Mouse (Mus musculus): Measurements from ENCODE around the gene Cdk14. TPM values are rescaled to one million over a fixed set of nuclear protein-coding genes. Genes with fewer than 3 reads are reported as not detected.

The Cdk14 gene
- polyA plus RNA-seq, 1 experiment: 83.4 TPM

- Histone ChIP-seq H3K4me3 (ENCODE audit: insufficient read depth, low read depth, low read length) (no peak overlapping the region), H3K4me1 (ENCODE audit: control insufficient read depth, insufficient read depth, low read length) (no peaks in the 10 kb centered on the region), H3K27ac (ENCODE audit: insufficient read depth, low read depth, low read length) (no peak overlapping the region)
- no peak for TF ChIP-seq CTCF (IDR thresholded peaks at IDR 0.05; ENCODE audit: insufficient read depth, low read depth, low read length)
- no peak for TF ChIP-seq POLR2A (IDR thresholded peaks at IDR 0.05; ENCODE audit: insufficient read depth, low read depth, low read length)
- WGBS: 94% methylated on average over 5 of the region's 5 CpGs
Observed at GRCm38 (mm10) chr5:5359370-5359769, 60.7 kb downstream of the Cdk14 start.

GRCm38 (mm10) chr5:5358019-5358717 lies 61.9 kb downstream of the Cdk14 start:
- H3K4me3 ChIP-seq (ENCODE audit: insufficient read depth, low read depth, low read length): no peak overlapping the region
- 94% methylated on average over 18 of the region's 18 CpGs for WGBS
- H3K27ac ChIP-seq (ENCODE audit: insufficient read depth, low read depth, low read length): no peak overlapping the region
- TF ChIP-seq POLR2A (IDR thresholded peaks at IDR 0.05; ENCODE audit: insufficient read depth, low read depth, low read length): no peak
- no peak for TF ChIP-seq CTCF (IDR thresholded peaks at IDR 0.05; ENCODE audit: insufficient read depth, low read depth, low read length)
- H3K4me1 ChIP-seq (ENCODE audit: control insufficient read depth, insufficient read depth, low read length): no peaks in the 10 kb centered on the region

- 65% methylated on average over 5 of the region's 5 CpGs for WGBS
- no peak overlapping the region for H3K4me3 ChIP-seq (ENCODE audit: insufficient read depth, low read depth, low read length)
- H3K27ac ChIP-seq (ENCODE audit: insufficient read depth, low read depth, low read length): no peak overlapping the region
- H3K4me1 ChIP-seq (ENCODE audit: control insufficient read depth, insufficient read depth, low read length): no peaks in the 10 kb centered on the region
- no peak for TF ChIP-seq CTCF (IDR thresholded peaks at IDR 0.05; ENCODE audit: insufficient read depth, low read depth, low read length)
- TF ChIP-seq POLR2A (IDR thresholded peaks at IDR 0.05; ENCODE audit: insufficient read depth, low read depth, low read length): no peak
Observed at GRCm38 (mm10) chr5:5354684-5355368, 65.3 kb downstream of the Cdk14 start.

- no peak overlapping the region for H3K27ac ChIP-seq (ENCODE audit: insufficient read depth, low read depth, low read length)
- TF ChIP-seq CTCF (IDR thresholded peaks at IDR 0.05; ENCODE audit: insufficient read depth, low read depth, low read length): no peak
- TF ChIP-seq POLR2A (IDR thresholded peaks at IDR 0.05; ENCODE audit: insufficient read depth, low read depth, low read length): no peak
- no peak overlapping the region for H3K4me3 ChIP-seq (ENCODE audit: insufficient read depth, low read depth, low read length)
- WGBS: 64% methylated on average over 1 of the region's 1 CpGs
- no peaks in the 10 kb centered on the region for H3K4me1 ChIP-seq (ENCODE audit: control insufficient read depth, insufficient read depth, low read length)
Observed at GRCm38 (mm10) chr5:5353946-5354345, 66.2 kb downstream of the Cdk14 start.

- TF ChIP-seq POLR2A (IDR thresholded peaks at IDR 0.05; ENCODE audit: insufficient read depth, low read depth, low read length) (no peak), CTCF (IDR thresholded peaks at IDR 0.05; ENCODE audit: insufficient read depth, low read depth, low read length) (no peak)
- Histone ChIP-seq H3K27ac (ENCODE audit: insufficient read depth, low read depth, low read length) (no peak overlapping the region), H3K4me1 (ENCODE audit: control insufficient read depth, insufficient read depth, low read length) (peaks cover 6% of the 10 kb centered on the region), H3K4me3 (ENCODE audit: insufficient read depth, low read depth, low read length) (no peak overlapping the region)
- WGBS: 91% methylated on average over 5 of the region's 5 CpGs
Observed at GRCm38 (mm10) chr5:5344646-5345045, 75.5 kb downstream of the Cdk14 start.

GRCm38 (mm10) chr5:5343741-5344140 lies 76.4 kb downstream of the Cdk14 start:
- TF ChIP-seq POLR2A (IDR thresholded peaks at IDR 0.05; ENCODE audit: insufficient read depth, low read depth, low read length) (no peak), CTCF (IDR thresholded peaks at IDR 0.05; ENCODE audit: insufficient read depth, low read depth, low read length) (no peak)
- no peak overlapping the region for H3K27ac ChIP-seq (ENCODE audit: insufficient read depth, low read depth, low read length)
- 88% methylated on average over 2 of the region's 2 CpGs for WGBS
- peaks cover 6% of the 10 kb centered on the region for H3K4me1 ChIP-seq (ENCODE audit: control insufficient read depth, insufficient read depth, low read length)
- no peak overlapping the region for H3K4me3 ChIP-seq (ENCODE audit: insufficient read depth, low read depth, low read length)

- Histone ChIP-seq H3K27ac (ENCODE audit: insufficient read depth, low read depth, low read length) (no peak overlapping the region), H3K4me3 (ENCODE audit: insufficient read depth, low read depth, low read length) (no peak overlapping the region), H3K4me1 (ENCODE audit: control insufficient read depth, insufficient read depth, low read length) (peaks cover 6% of the 10 kb centered on the region)
- 61% methylated on average over 2 of the region's 2 CpGs for WGBS
- no peak for TF ChIP-seq POLR2A (IDR thresholded peaks at IDR 0.05; ENCODE audit: insufficient read depth, low read depth, low read length)
- no peak for TF ChIP-seq CTCF (IDR thresholded peaks at IDR 0.05; ENCODE audit: insufficient read depth, low read depth, low read length)
Observed at GRCm38 (mm10) chr5:5343267-5343666, 76.8 kb downstream of the Cdk14 start.

GRCm38 (mm10) chr5:5342410-5343137 lies 77.5 kb downstream of the Cdk14 start:
- WGBS: 50% methylated on average over 11 of the region's 11 CpGs
- no peak for TF ChIP-seq POLR2A (IDR thresholded peaks at IDR 0.05; ENCODE audit: insufficient read depth, low read depth, low read length)
- H3K27ac ChIP-seq (ENCODE audit: insufficient read depth, low read depth, low read length): no peak overlapping the region

GRCm38 (mm10) chr5:5341611-5342010 lies 78.5 kb downstream of the Cdk14 start:
- H3K4me1 ChIP-seq (ENCODE audit: control insufficient read depth, insufficient read depth, low read length): peaks cover 6% of the 10 kb centered on the region
- H3K27ac ChIP-seq (ENCODE audit: insufficient read depth, low read depth, low read length): no peak overlapping the region
- no peak overlapping the region for H3K4me3 ChIP-seq (ENCODE audit: insufficient read depth, low read depth, low read length)
- 73% methylated on average over 8 of the region's 8 CpGs for WGBS
- no peak for TF ChIP-seq POLR2A (IDR thresholded peaks at IDR 0.05; ENCODE audit: insufficient read depth, low read depth, low read length)

More at GRCm38 (mm10) chr5:5342410-5343137, 77.5 kb downstream of the Cdk14 start:
- peaks cover 6% of the 10 kb centered on the region for H3K4me1 ChIP-seq (ENCODE audit: control insufficient read depth, insufficient read depth, low read length)
- H3K4me3 ChIP-seq (ENCODE audit: insufficient read depth, low read depth, low read length): no peak overlapping the region

All from olfactory bulb, adult 2 months (tissue).